Comparison of ENCODE assay signal across 26 mouse cellular contexts in the genomic region with DNA sequence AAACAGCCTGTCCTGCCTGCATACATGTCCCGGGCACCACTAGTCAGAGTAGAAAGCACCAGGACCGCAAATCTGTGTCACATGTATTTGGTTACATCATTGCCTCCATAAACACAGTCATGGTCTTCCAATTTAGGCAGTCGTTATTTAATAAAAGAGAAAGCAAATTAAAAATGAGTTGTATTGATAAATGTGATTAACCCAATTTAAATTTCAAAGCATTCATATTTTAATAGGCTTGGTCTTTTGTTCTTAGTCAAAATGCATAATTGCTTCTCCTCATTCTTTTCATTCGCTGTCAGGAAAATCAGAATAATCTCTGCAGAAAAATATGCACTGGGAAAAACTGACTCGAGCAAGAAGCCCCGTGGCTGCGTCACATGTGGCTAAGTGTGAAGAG.
"Had no signal": no experiment of that assay in that cellular context is flagged by ENCODE, and none has a peak within 500 bp of the region (broad histone marks: within the 10 kb centered on the region; RNA-seq: fewer than 3 reads in every experiment).

No protein-coding gene starts in this region.

- H3K4me2 ChIP-seq: heart, embryonic 12.5 days; hindbrain, embryonic 12.5 days; intestine, embryonic 15.5 days; kidney, embryonic 15.5 days; limb, embryonic 12.5 days; liver, embryonic 11.5 days had no signal

- H3K4me3 ChIP-seq: gastrocnemius, adult 2 months; heart, embryonic 10.5 days; heart, embryonic 12.5 days; hindbrain, embryonic 10.5 days; hindbrain, embryonic 12.5 days; intestine, embryonic 15.5 days; kidney, embryonic 15.5 days; layer of hippocampus, adult 2 months; left cerebral cortex, adult 2 months; limb, embryonic 10.5 days; limb, embryonic 12.5 days had no signal

- H3K9ac ChIP-seq: heart, embryonic 12.5 days; hindbrain, embryonic 12.5 days; intestine, embryonic 15.5 days; kidney, embryonic 15.5 days; limb, embryonic 12.5 days had no signal

- H3K9me3 ChIP-seq: heart, embryonic 10.5 days; heart, embryonic 12.5 days; hindbrain, embryonic 10.5 days; hindbrain, embryonic 12.5 days; intestine, embryonic 15.5 days; kidney, embryonic 15.5 days; limb, embryonic 10.5 days; limb, embryonic 12.5 days had no signal

- ATAC-seq: hindbrain, embryonic 16.5 days; inflammation-experienced regulatory T-cells, adult 6 months; intestine, embryonic 15.5 days had no signal

- H3K27me3 ChIP-seq: heart, embryonic 12.5 days; hindbrain, embryonic 12.5 days; intestine, embryonic 15.5 days; kidney, embryonic 15.5 days; limb, embryonic 12.5 days had no signal

- H3K4me1 ChIP-seq: heart, embryonic 10.5 days; heart, embryonic 12.5 days; intestine, embryonic 15.5 days; kidney, embryonic 15.5 days had no signal

- DNase-seq: gastrocnemius, adult 2 months; gastrocnemius, postnatal 10 days; gastrocnemius, postnatal 25 days; heart, adult 18-20 months; heart, postnatal 10 days; heart, postnatal 4 days; kidney, adult 11 months; kidney, adult 2 months; kidney, adult 9 months; kidney, postnatal 14 days; kidney, postnatal 36 days; liver had no signal

- H3K36me3 ChIP-seq: heart, embryonic 10.5 days; heart, embryonic 12.5 days; hindbrain, embryonic 10.5 days; hindbrain, embryonic 12.5 days; intestine, embryonic 15.5 days; kidney, embryonic 15.5 days; limb, embryonic 10.5 days; limb, embryonic 12.5 days had no signal

- H3K27ac ChIP-seq: gastrocnemius, adult 2 months; heart, embryonic 10.5 days; hindbrain, embryonic 10.5 days; intestine, embryonic 15.5 days; kidney, embryonic 15.5 days; kidney, postnatal 0 days; layer of hippocampus, adult 2 months; left cerebral cortex, adult 2 months; limb, embryonic 10.5 days; limb, embryonic 12.5 days had no signal
